Mouse (Mus musculus) hindbrain, postnatal 0 days (tissue): ENCODE measurements around the gene Myo18b. TPM values are rescaled to one million over a fixed set of nuclear protein-coding genes. Genes with fewer than 3 reads are reported as not detected.

Source experiments
- ATAC-seq: fragments of 200-750 bp; cut with Nextera tagmentation; 2 replicates; pipeline ENCODE4 v1.8.0; 2017; ENCODE audit warnings: mild to moderate bottlenecking, moderate TSS enrichment, moderate library complexity
- DNase-seq: peaks from one replicate; pipeline ENCODE4 v3.0.0-alpha.2; 2015; ENCODE audit warnings: low spot score
- H3K27ac ChIP-seq: fragments of 300-500 bp; sonication (generic); 2 replicates; pipeline ENCODE4 v1.5.1; 2014; ENCODE audit warnings: mild to moderate bottlenecking
- H3K27me3 ChIP-seq: fragments of 300-500 bp; sonication (generic); 2 replicates; pipeline ENCODE4 v1.6.1; 2014; ENCODE audit warnings: low read length, mixed read lengths; ENCODE audit not compliant: insufficient read depth
- H3K36me3 ChIP-seq: fragments of 300-500 bp; sonication (generic); 2 replicates; pipeline ENCODE4 v1.6.1; 2014; ENCODE audit warnings: low read length, mixed read lengths; ENCODE audit not compliant: insufficient read depth
- H3K4me1 ChIP-seq: fragments of 300-500 bp; sonication (generic); 2 replicates; pipeline ENCODE4 v1.6.1; 2014; ENCODE audit warnings: antibody characterized with exemption, low read length, mixed read lengths; ENCODE audit not compliant: insufficient read depth
- H3K4me2 ChIP-seq: fragments of 300-500 bp; sonication (generic); 2 replicates; pipeline ENCODE4 v1.6.1; 2014; ENCODE audit warnings: low read depth, mild to moderate bottlenecking, low read length, moderate library complexity, mixed read lengths
- H3K4me3 ChIP-seq: fragments of 300-500 bp; sonication (generic); 2 replicates; pipeline ENCODE4 v1.5.1; 2014; ENCODE audit warnings: low read length
- H3K9ac ChIP-seq: fragments of 300-500 bp; sonication (generic); replicated peaks from 2 replicates; pipeline ENCODE4 v1.6.1; 2014; ENCODE audit warnings: mild to moderate bottlenecking, low read length, moderate library complexity, mixed read lengths
- H3K9me3 ChIP-seq: fragments of 300-500 bp; sonication (generic); 2 replicates; pipeline ENCODE4 v1.6.1; 2016; ENCODE audit warnings: low read length, mixed read lengths
- CTCF ChIP-seq: IDR thresholded peaks from 2 replicates; pipeline ENCODE4 v1.5.1; 2016; ENCODE audit warnings: antibody characterized with exemption, control low read depth, low read depth
- WGBS: fragments of 180-500 bp; shearing (Covaris S2); extraction: QIAGEN DNeasy Blood & Tissue Kit; methylation state at CpG from one replicate; pipeline ENCODE4 v1.1.7; 2014; 5-methylcytosine and 5-hydroxymethylcytosine counted together
- polyA plus RNA-seq: library from polyadenylated mRNA; unstranded; fragments of >200 nt; fragmentation: Nextera tagmentation; extraction: Ambion mirVana; gene quantifications from 2 replicates; pipeline ENCODE4 v1.2.1, GENCODE M21; 2015
- total RNA-seq: library from RNA; depleted of rRNA; stranded (reverse); fragments of >200 nt; gene quantifications from 2 replicates; pipeline ENCODE4 v1.2.3, GENCODE M21; 2014

Gene Myo18b
- total and polyA plus RNA-seq, 2 experiments from 2014 or later: 0.75 to 1.9 TPM

DNA sequence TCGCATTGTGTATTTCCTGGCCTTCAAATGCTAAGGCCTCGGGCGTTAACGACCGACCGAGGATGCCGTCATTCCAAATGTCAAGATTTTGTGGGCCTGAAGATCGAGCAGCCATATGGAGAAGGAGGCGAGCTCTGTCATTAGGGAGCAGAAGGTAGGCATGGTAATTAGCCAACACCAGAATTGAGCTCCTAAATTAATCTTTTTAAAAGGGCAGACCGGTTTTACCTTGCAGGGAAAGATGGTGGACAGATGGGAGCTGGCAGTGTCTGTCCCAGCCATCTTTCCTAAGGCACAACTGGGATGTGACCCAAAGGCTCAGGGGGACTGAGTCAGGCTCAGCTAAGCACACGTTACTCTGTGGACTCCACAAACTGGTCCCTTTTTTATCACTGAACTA is 151.6 kb downstream of the Myo18b start:
- no peak for DNase-seq
- H3K9ac ChIP-seq: no peak overlapping the region

DNA sequence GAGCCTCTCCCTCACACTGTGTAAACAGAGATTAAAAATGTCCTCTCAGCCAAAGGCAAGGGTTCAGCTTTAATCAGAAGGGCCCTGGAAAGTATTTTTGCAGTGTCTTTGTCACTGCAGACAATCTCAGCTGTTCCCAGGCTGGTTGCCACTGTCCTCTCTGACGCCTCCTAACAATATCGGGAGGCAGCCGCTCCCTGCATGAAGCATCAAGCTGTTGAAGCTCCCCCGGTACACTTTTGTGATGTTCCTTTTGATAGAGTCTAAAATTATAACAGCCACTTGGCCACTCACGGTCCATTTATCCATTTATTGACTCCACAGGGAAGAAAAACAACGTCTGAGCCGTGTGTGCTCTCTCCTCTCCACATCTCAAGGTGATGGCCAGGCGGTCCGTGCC is 153.0 kb downstream of the Myo18b start:
- Histone ChIP-seq H3K9ac (no peak overlapping the region), H3K27ac (no peak overlapping the region), H3K4me1 (0 out of 2 replicates have a peak, but pooled peaks cover 4% of the 10 kb centered on the region), H3K9me3 (no peaks in the 10 kb centered on the region), H3K4me2 (no peak overlapping the region), H3K27me3 (no peaks in the 10 kb centered on the region), H3K4me3 (no peak overlapping the region), H3K36me3 (no peaks in the 10 kb centered on the region)
- 0 out of 2 replicates have a peak, but pooled peaks have one; percentile 2 for TF ChIP-seq CTCF
- DNase-seq: no peak
- 42% methylated on average over 9 of the region's 9 CpGs for whole genome bisulfite sequencing
- no peak for ATAC-seq

More for the DNA sequence above, 151.6 kb downstream of the Myo18b start:
- no peak for TF ChIP-seq CTCF
- WGBS: 66% methylated on average over 11 of the region's 11 CpGs
- Histone ChIP-seq H3K4me2 (no peak overlapping the region), H3K9me3 (no peaks in the 10 kb centered on the region), H3K27ac (0 out of 2 replicates have a peak overlapping the region, but pooled peaks have one; percentile 1), H3K4me1 (0 out of 2 replicates have a peak, but pooled peaks cover 4% of the 10 kb centered on the region), H3K27me3 (no peaks in the 10 kb centered on the region), H3K36me3 (no peaks in the 10 kb centered on the region), H3K4me3 (no peak overlapping the region)
- no peak for ATAC-seq

DNA sequence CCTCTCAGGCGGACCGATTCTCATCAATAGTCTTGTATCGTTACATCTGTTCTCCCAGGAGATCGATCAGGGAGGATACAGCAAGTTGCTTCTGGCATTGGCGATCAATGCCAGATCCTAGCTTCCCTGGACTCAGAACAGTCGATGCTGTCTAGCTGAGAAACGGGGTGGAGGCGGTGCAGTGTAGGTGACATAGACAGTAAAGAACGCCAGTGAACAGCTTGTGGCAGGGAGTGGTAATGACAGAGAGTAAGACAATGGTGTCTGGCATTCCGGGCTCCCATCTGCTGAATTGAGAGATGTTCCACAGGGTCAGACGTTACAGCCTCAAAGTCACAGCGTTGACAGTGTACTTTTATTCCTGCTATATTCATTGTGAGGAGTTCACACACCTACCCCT is 155.5 kb downstream of the Myo18b start:
- Histone ChIP-seq H3K4me3 (no peak overlapping the region), H3K4me2 (no peak overlapping the region), H3K27me3 (no peaks in the 10 kb centered on the region), H3K4me1 (0 out of 2 replicates have a peak, but pooled peaks cover 4% of the 10 kb centered on the region), H3K9me3 (no peaks in the 10 kb centered on the region), H3K27ac (no peak overlapping the region), H3K36me3 (no peaks in the 10 kb centered on the region), H3K9ac (no peak overlapping the region)
- DNase-seq (peak; percentile 75), ATAC-seq (peak; percentile 90)
- WGBS: 60% methylated on average over 12 of the region's 12 CpGs
- peak; percentile 72 for TF ChIP-seq CTCF

DNA sequence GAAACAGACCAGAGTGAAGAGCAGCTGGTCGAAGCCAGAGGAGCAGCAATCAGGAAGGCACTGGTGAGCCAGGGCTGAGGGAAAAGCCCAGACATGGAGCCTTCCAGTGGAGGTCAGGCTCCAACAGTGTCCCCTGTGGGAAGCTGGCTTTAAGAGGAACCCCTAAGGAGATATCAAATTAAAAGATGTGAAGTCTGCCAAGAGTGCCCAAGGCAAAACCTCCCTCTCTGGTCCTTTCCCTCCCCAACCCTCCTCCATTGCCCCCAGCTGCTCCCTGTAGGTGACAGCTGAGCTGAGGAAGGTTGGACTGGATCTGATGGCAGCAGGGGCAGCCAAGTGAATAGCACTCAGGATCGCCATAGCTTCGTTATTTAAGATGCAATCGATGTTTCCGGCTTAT is 161.1 kb downstream of the Myo18b start:
- Histone ChIP-seq H3K4me3 (no peak overlapping the region), H3K27ac (no peak overlapping the region), H3K4me1 (no peaks in the 10 kb centered on the region), H3K27me3 (no peaks in the 10 kb centered on the region), H3K9ac (no peak overlapping the region), H3K4me2 (no peak overlapping the region), H3K36me3 (no peaks in the 10 kb centered on the region), H3K9me3 (no peaks in the 10 kb centered on the region)
- ATAC-seq (no peak), DNase-seq (peak; percentile 50)
- 52% methylated on average over 5 of the region's 5 CpGs for WGBS
- TF ChIP-seq CTCF: no peak

DNA sequence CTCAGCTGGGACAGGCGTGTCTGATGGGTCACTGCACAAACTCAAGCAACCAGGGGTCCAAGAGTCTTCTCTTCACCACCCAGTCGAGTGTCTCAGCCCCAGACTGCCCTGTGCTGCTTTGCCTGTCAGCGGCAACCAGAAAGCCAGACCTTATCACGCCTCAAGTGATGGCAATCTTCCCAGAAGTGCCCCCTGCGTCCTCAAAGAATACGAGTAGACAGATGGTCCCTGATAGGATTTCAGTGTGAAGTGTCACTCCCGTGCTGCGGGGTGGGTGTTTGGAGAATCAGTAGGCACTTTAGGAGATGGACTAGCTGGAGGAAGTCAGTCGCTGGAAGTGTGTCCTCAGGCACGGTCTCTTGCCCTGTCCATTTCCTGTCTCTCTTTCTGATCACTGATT is 165.6 kb downstream of the Myo18b start:
- DNase-seq: peak; percentile 88
- no peaks in the 10 kb centered on the region for H3K36me3 ChIP-seq
- H3K4me3 ChIP-seq: no peak overlapping the region
- H3K4me2 ChIP-seq: no peak overlapping the region
- H3K27me3 ChIP-seq: no peaks in the 10 kb centered on the region
- TF ChIP-seq CTCF: no peak
- 43% methylated on average over 10 of the region's 10 CpGs for WGBS
- H3K4me1 ChIP-seq: no peaks in the 10 kb centered on the region
- no peaks in the 10 kb centered on the region for H3K9me3 ChIP-seq
- no peak overlapping the region; the same call in 1 of the 2 replicates for H3K27ac ChIP-seq
- ATAC-seq: peak; percentile 77
- H3K9ac ChIP-seq: no peak overlapping the region

- ATAC-seq (no peak), DNase-seq (no peak)
- H3K4me3 ChIP-seq: no peak overlapping the region
- no peaks in the 10 kb centered on the region for H3K36me3 ChIP-seq
- WGBS: 37% methylated on average over 6 of the region's 6 CpGs
- no peaks in the 10 kb centered on the region for H3K27me3 ChIP-seq
- no peaks in the 10 kb centered on the region for H3K4me1 ChIP-seq
- peak overlapping the region; percentile 26; the same call in 1 of the 2 replicates for H3K27ac ChIP-seq
- TF ChIP-seq CTCF: no peak
- H3K4me2 ChIP-seq: no peak overlapping the region
- H3K9me3 ChIP-seq: no peaks in the 10 kb centered on the region
- no peak overlapping the region for H3K9ac ChIP-seq
Observed at GRCm38 (mm10) chr5:112728432-112728831, 167.7 kb downstream of the Myo18b start.

DNA sequence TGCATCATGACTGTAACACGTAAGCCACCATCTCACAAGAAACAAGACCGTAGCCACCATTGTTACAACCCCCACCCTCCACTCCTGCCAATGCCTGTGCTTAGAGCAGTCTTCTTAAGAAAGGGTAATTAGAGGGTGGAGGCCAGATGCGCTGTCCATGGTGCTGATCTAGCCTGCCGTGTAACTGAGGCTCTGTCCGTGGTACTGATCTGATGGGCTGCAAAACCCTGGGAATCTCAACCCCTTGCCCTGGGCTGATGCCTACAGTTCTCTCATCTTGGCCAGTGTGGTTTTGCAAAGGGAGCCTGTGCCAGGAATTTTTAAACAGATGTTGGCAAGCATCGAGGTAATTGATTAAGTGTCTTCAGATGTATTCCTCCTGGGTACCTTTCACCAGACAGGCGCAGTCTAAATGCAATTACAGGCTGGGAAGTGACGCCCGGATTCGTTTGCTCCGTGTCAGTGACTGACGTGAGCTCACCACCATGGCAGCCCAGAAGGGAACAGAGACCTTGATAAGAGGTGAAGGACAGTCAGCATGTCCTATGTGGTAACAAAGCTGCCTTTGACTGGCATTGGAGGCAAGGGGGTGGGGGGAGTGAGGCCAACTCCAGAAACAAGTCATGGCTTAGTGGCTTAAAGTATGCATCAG is 177.4 kb downstream of the Myo18b start:
- WGBS: 34% methylated on average over 12 of the region's 12 CpGs
- no peak overlapping the region for H3K9ac ChIP-seq
- H3K36me3 ChIP-seq: no peaks in the 10 kb centered on the region
- H3K27me3 ChIP-seq: no peaks in the 10 kb centered on the region
- peak; percentile 79 for DNase-seq
- no peak overlapping the region for H3K4me2 ChIP-seq
- no peaks in the 10 kb centered on the region for H3K4me1 ChIP-seq
- H3K9me3 ChIP-seq: no peaks in the 10 kb centered on the region
- no peak overlapping the region for H3K27ac ChIP-seq
- ATAC-seq: peak; percentile 55
- no peak overlapping the region for H3K4me3 ChIP-seq
- no peak for TF ChIP-seq CTCF
